8 mouse cellular contexts compared by ENCODE assay signal in the genomic region with DNA sequence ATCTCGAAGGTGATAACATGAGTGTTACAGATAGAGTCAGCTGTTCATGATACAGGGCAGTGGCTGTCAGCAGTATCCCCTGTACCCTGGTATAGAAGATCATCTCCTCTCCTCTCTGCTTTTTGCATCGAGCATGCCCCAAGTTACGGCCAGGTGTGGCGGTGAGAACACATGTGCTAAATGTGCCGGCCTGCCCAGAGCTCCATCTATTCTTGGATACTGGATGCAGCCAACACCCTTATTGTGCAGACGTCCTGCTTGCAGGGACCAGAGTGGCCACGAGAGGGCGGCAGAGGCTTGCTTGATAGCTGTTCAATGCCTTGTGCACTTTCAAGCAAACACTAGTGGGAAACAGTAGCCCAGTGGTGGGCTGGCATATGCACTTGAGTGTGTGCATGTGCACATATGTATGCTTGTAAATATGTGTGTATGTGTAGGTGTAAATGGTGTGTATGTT. TPM values are rescaled to one million over a fixed set of nuclear protein-coding genes. Genes with fewer than 3 reads are reported as not detected.
DNase-seq lines count a peak whose midpoint lies in the region; ATAC-seq lines count a peak whose summit lies in the region.

No protein-coding gene starts in this region.

- H3K36me3 ChIP-seq in hindbrain, embryonic 10.5 days: peaks cover 36% of the 10 kb centered on the region
- no peaks in the 10 kb centered on the region for H3K36me3 ChIP-seq in lung, embryonic 16.5 days (ENCODE audit: control insufficient read depth, insufficient read depth, low read length)

- no peak overlapping the region for H3K4me2 ChIP-seq in lung, embryonic 16.5 days (ENCODE audit: low read depth, low read length)

- H3K9me3 ChIP-seq in hindbrain, embryonic 10.5 days: no peaks in the 10 kb centered on the region
- no peaks in the 10 kb centered on the region for H3K9me3 ChIP-seq in lung, embryonic 16.5 days (ENCODE audit: control insufficient read depth, low read length)

- no peak overlapping the region for H3K27ac ChIP-seq in hindbrain, embryonic 10.5 days
- H3K27ac ChIP-seq in lung, embryonic 16.5 days (ENCODE audit: low read length): no peak overlapping the region

- 0 out of 2 replicates have a peak, but pooled peaks cover 8% of the 10 kb centered on the region for H3K27me3 ChIP-seq in hindbrain, embryonic 10.5 days (ENCODE audit: insufficient read depth, poor library complexity, severe bottlenecking)
- no peaks in the 10 kb centered on the region for H3K27me3 ChIP-seq in lung, embryonic 16.5 days (ENCODE audit: control insufficient read depth, insufficient read depth, low read depth, low read length)

- H3K4me1 ChIP-seq in hindbrain, embryonic 10.5 days (replicated peaks): 0 out of 2 replicates have a peak, but pooled peaks cover 1% of the 10 kb centered on the region
- no peaks in the 10 kb centered on the region; the same call in 1 of the 2 replicates for H3K4me1 ChIP-seq in lung, embryonic 16.5 days (replicated peaks; ENCODE audit: control insufficient read depth, insufficient read depth, low read length)

- ATAC-seq in frontal cortex, adult (ENCODE audit: low TSS enrichment): peak; percentile 92
- ATAC-seq in lung, embryonic 16.5 days (ENCODE audit: low read depth): peak; percentile 82

- H3K9ac ChIP-seq in lung, embryonic 16.5 days (ENCODE audit: low read length): no peak overlapping the region

- WGBS in hindbrain, embryonic 10.5 days: 25% methylated on average over 8 of the region's 8 CpGs
- WGBS in lung, embryonic 16.5 days: 15% methylated on average over 8 of the region's 8 CpGs

- DNase-seq in MEL-GATA-1-ER (ENCODE audit: extremely low read depth, low read depth): peak; percentile 50
- peak; percentile 97 for DNase-seq in cerebellum, adult 8-10 months
- peak; percentile 93 for DNase-seq in hindbrain, embryonic 10.5 days (ENCODE audit: low spot score)
- peak; percentile 94 for DNase-seq in layer of hippocampus, adult 9-11 months
- peak; percentile 91 for DNase-seq in ovary, postnatal 36 days (ENCODE audit: low spot score)
- DNase-seq in thymus, postnatal 25 days: peak; percentile 96

- H3K4me3 ChIP-seq in hindbrain, embryonic 10.5 days: no peak overlapping the region
- no peak overlapping the region for H3K4me3 ChIP-seq in lung, embryonic 16.5 days (ENCODE audit: low read length)

RNA-seq across cellular contexts. Expression of a gene that starts 16.8 kb away (rescaled TPM):
- polyA plus RNA-seq in hindbrain, embryonic 10.5 days (2016; fragmentation: Nextera tagmentation; extraction: Ambion mirVana): 62.5 and 67.9 TPM in 2 replicates
- 124 and 125 TPM in 2 replicates for polyA plus RNA-seq in lung, embryonic 16.5 days (2015; fragmentation: Nextera tagmentation; extraction: Ambion mirVana)

RNA-seq across cellular contexts. Expression of a gene that starts 17.2 kb away (rescaled TPM):
- polyA plus RNA-seq in hindbrain, embryonic 10.5 days (2016; fragmentation: Nextera tagmentation; extraction: Ambion mirVana): 30.5 and 34.7 TPM in 2 replicates
- 22.0 and 22.1 TPM in 2 replicates for polyA plus RNA-seq in lung, embryonic 16.5 days (2015; fragmentation: Nextera tagmentation; extraction: Ambion mirVana)

RNA-seq across cellular contexts. Expression of a gene that starts 55.1 kb away (rescaled TPM):
- polyA plus RNA-seq in hindbrain, embryonic 10.5 days (2016; fragmentation: Nextera tagmentation; extraction: Ambion mirVana): 16.8 and 19.5 TPM in 2 replicates
- 14.1 and 14.3 TPM in 2 replicates for polyA plus RNA-seq in lung, embryonic 16.5 days (2015; fragmentation: Nextera tagmentation; extraction: Ambion mirVana)

RNA-seq across cellular contexts. Expression of a gene that starts 55.3 kb away (rescaled TPM):
- polyA plus RNA-seq in hindbrain, embryonic 10.5 days (2016; fragmentation: Nextera tagmentation; extraction: Ambion mirVana): 2.2 and 2.7 TPM in 2 replicates
- 4.0 and 4.5 TPM in 2 replicates for polyA plus RNA-seq in lung, embryonic 16.5 days (2015; fragmentation: Nextera tagmentation; extraction: Ambion mirVana)
